Mouse (Mus musculus) testis, adult 2 months (tissue): Measurements from ENCODE around the gene Usf2.

Source experiments
- CTCF ChIP-seq: fragments of 200-500 bp; IDR thresholded peaks from 2 replicates; pipeline ENCODE4 v1.5.1; 2012; ENCODE audit warnings: low read depth, mild to moderate bottlenecking, inconsistent platforms, low read length, moderate library complexity; ENCODE audit not compliant: control insufficient read depth, insufficient read depth, insufficient replicate concordance
- POLR2A ChIP-seq: fragments of 200-500 bp; IDR thresholded peaks from 2 replicates; pipeline ENCODE4 v1.6.1; 2012; ENCODE audit warnings: low read depth, mild to moderate bottlenecking, inconsistent platforms, low read length, moderate library complexity; ENCODE audit not compliant: control insufficient read depth

DNA sequence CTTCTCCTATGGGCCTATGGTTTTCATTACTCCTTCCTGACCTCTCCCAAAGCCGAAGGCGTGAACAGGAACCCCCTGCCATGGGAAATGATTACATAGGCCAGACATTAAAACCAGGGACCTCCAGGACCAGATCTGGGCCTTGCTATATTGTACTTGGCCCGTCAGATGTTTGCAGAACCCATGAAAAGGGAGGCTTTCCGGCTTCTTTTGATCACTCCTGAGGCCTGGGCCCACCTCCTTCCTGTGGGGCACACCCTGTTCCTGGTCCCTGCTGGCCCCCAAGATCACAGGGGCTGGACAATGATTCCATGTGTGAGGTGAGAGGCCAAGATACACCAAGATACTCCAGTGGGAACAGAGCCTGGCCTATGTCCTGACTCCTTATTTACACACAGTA is 12.6 kb upstream of the Usf2 start:
- TF ChIP-seq CTCF (no peak), POLR2A (no peak)
